Mouse (Mus musculus): Measurements from ENCODE around the gene Rasgrf2.

GRCm38 (mm10) chr13:91906338-91906737 lies 225.1 kb downstream of the Rasgrf2 start:
- TF ChIP-seq CTCF (IDR thresholded peaks at IDR 0.05; ENCODE audit: low read depth) (no peak), EP300 (optimal IDR thresholded peaks at IDR 0.05) (no peak)

Measured in stomach, postnatal 0 days (tissue).